Mouse (Mus musculus) MEL (cell line): ENCODE measurements at regions not wholly inside any gene's neighbourhood (a gene's known extent, or its start where the extent isn't known, plus 50 kb on each side); places are given as distances from the start of the nearest gene placed in this dataset.

ENCODE experiments used
- DNase-seq: peaks from one replicate; pipeline ENCODE4 v3.0.0; 2011; ENCODE audit warnings: low read depth, low spot score
- H3K27ac ChIP-seq: 2 replicates; pipeline ENCODE4 v1.5.1; 2012; ENCODE audit warnings: low read depth, mild to moderate bottlenecking, control low read depth, low read length, moderate library complexity; ENCODE audit not compliant: control insufficient read depth
- H3K27me3 ChIP-seq, 2 experiments: fragments of 150-350 bp in 1 of 2; sonication (generic) in 1 of 2; 2 replicates each; pipeline ENCODE4 v1.6.1; 2012; ENCODE audit warnings: low read length in 2 of 2, mild to moderate bottlenecking in 2 of 2, improper control_type of control experiment in 1 of 2, moderate library complexity in 1 of 2; ENCODE audit not compliant: insufficient read depth in 2 of 2, control insufficient read depth in 1 of 2
- H3K36me3 ChIP-seq, 2 experiments: 2 replicates each; pipeline ENCODE4 v1.6.1; 2012 to 2014; ENCODE audit warnings: low read length in 2 of 2, improper control_type of control experiment in 1 of 2, inconsistent platforms in 1 of 2, mild to moderate bottlenecking in 1 of 2; ENCODE audit not compliant: insufficient read depth in 2 of 2, control insufficient read depth in 1 of 2
- H3K4me1 ChIP-seq, 2 experiments: fragments of 150-350 bp in 1 of 2; sonication (generic) in 1 of 2; 2 replicates each; pipeline ENCODE4 v1.6.1; 2012; ENCODE audit warnings: low read length in 2 of 2, improper control_type of control experiment in 1 of 2, mild to moderate bottlenecking in 1 of 2; ENCODE audit not compliant: insufficient read depth in 2 of 2, control insufficient read depth in 1 of 2
- H3K4me3 ChIP-seq, 2 experiments: fragments of 150-350 bp in 1 of 2; sonication (generic) in 1 of 2; 2 replicates each; pipeline ENCODE4 v1.5.1; 2012; ENCODE audit warnings: low read depth in 2 of 2, low read length in 2 of 2, mild to moderate bottlenecking in 2 of 2, moderate library complexity in 2 of 2, control low read depth in 1 of 2, improper control_type of control experiment in 1 of 2; ENCODE audit not compliant: control insufficient read depth in 1 of 2, insufficient read depth in 1 of 2
- H3K79me2 ChIP-seq: 2 replicates; pipeline ENCODE4 v1.6.1; 2012; ENCODE audit warnings: mild to moderate bottlenecking, low read length, moderate library complexity; ENCODE audit not compliant: control insufficient read depth, poor library complexity, insufficient read depth
- H3K9ac ChIP-seq: 2 replicates; pipeline ENCODE4 v1.6.1; 2012; ENCODE audit warnings: low read depth, mild to moderate bottlenecking, control low read depth, low read length, moderate library complexity; ENCODE audit not compliant: control insufficient read depth, poor library complexity, severe bottlenecking
- H3K9me3 ChIP-seq: fragments of 150-350 bp; sonication (generic); replicated peaks from 2 replicates; pipeline ENCODE4 v1.6.1; 2012; ENCODE audit warnings: mild to moderate bottlenecking, low read length, improper control_type of control experiment, moderate library complexity; ENCODE audit not compliant: insufficient read depth
- BHLHE40 ChIP-seq: IDR thresholded peaks from 2 replicates; pipeline ENCODE4 v1.6.1; 2012; ENCODE audit warnings: low read depth, mild to moderate bottlenecking, inconsistent platforms, low read length, improper control_type of control experiment, borderline replicate concordance
- CHD1 ChIP-seq: IDR thresholded peaks from 2 replicates; pipeline ENCODE4 v1.6.1; 2012; ENCODE audit warnings: low read depth, mild to moderate bottlenecking, inconsistent platforms, low read length, improper control_type of control experiment
- CHD2 ChIP-seq: IDR thresholded peaks from 2 replicates; pipeline ENCODE4 v1.6.1; 2011; ENCODE audit warnings: low read length, improper control_type of control experiment
- CTCF ChIP-seq, 3 experiments: IDR thresholded peaks in 2 of 3; conservative IDR thresholded peaks in 1 of 3; 2 replicates each; pipeline ENCODE4 v1.5.1; 2011 to 2012; ENCODE audit warnings: low read length in 3 of 3, low read depth in 2 of 3, mild to moderate bottlenecking in 2 of 3, improper control_type of control experiment in 1 of 3, inconsistent platforms in 1 of 3, mixed read lengths in 1 of 3, moderate library complexity in 1 of 3; ENCODE audit not compliant: control insufficient read depth in 1 of 3, insufficient read depth in 1 of 3, poor library complexity in 1 of 3, severe bottlenecking in 1 of 3
- EP300 ChIP-seq, 2 experiments: IDR thresholded peaks; 2 replicates each; pipeline ENCODE4 v1.6.1; 2011; ENCODE audit warnings: improper control_type of control experiment in 2 of 2, low read length in 2 of 2, low read depth in 1 of 2, mild to moderate bottlenecking in 1 of 2
- GATA1 ChIP-seq: IDR thresholded peaks from 2 replicates; pipeline ENCODE4 v1.6.1; 2011; ENCODE audit warnings: low read depth, low read length, improper control_type of control experiment
- JUND ChIP-seq: IDR thresholded peaks from 2 replicates; pipeline ENCODE4 v1.6.1; 2011; ENCODE audit warnings: low read depth, mild to moderate bottlenecking, improper control_type of control experiment, low read length
- MAFK ChIP-seq: IDR thresholded peaks from 2 replicates; pipeline ENCODE4 v1.6.1; 2011; ENCODE audit warnings: low read depth, mild to moderate bottlenecking, low read length, improper control_type of control experiment, borderline replicate concordance
- MAZ ChIP-seq: IDR thresholded peaks from 2 replicates; pipeline ENCODE4 v1.6.1; 2012; ENCODE audit warnings: low read depth, mild to moderate bottlenecking, inconsistent platforms, low read length, improper control_type of control experiment
- MEF2A ChIP-seq: IDR thresholded peaks from 2 replicates; pipeline ENCODE4 v1.6.1; 2014; ENCODE audit warnings: low read depth, mild to moderate bottlenecking, inconsistent platforms, low read length, improper control_type of control experiment; ENCODE audit not compliant: poor library complexity, insufficient replicate concordance, severe bottlenecking; ENCODE audit errors: extremely low read depth
- MYC ChIP-seq: IDR thresholded peaks from 2 replicates; pipeline ENCODE4 v1.6.1; 2011; ENCODE audit warnings: low read depth, mild to moderate bottlenecking, low read length, improper control_type of control experiment, moderate library complexity
- NELFE ChIP-seq: IDR thresholded peaks from 2 replicates; pipeline ENCODE4 v1.6.1; 2011; ENCODE audit warnings: low read depth, low read length, improper control_type of control experiment
- NRF1 ChIP-seq: IDR thresholded peaks from 2 replicates; pipeline ENCODE4 v1.6.1; 2014; ENCODE audit warnings: low read depth, mild to moderate bottlenecking, inconsistent platforms, low read length, improper control_type of control experiment, moderate library complexity; ENCODE audit not compliant: poor library complexity, insufficient read depth, severe bottlenecking
- POLR2AphosphoS5 ChIP-seq: IDR thresholded peaks from 2 replicates; pipeline ENCODE4 v1.6.1; 2012; ENCODE audit warnings: low read depth, borderline replicate concordance, mild to moderate bottlenecking, inconsistent platforms, low read length, moderate library complexity, mixed read lengths
- RAD21 ChIP-seq: IDR thresholded peaks from 2 replicates; pipeline ENCODE4 v1.6.1; 2011; ENCODE audit warnings: mild to moderate bottlenecking, low read depth, low read length, improper control_type of control experiment
- RCOR1 ChIP-seq: IDR thresholded peaks from 2 replicates; pipeline ENCODE4 v1.6.1; 2012; ENCODE audit warnings: low read depth, mild to moderate bottlenecking, inconsistent platforms, low read length, improper control_type of control experiment
- TBP ChIP-seq: IDR thresholded peaks from 2 replicates; pipeline ENCODE4 v1.8.0; 2011; ENCODE audit warnings: low read depth, low read length, improper control_type of control experiment
- USF1 ChIP-seq: IDR thresholded peaks from 2 replicates; pipeline ENCODE4 v1.6.1; 2014; ENCODE audit warnings: low read depth, mild to moderate bottlenecking, inconsistent platforms, low read length, improper control_type of control experiment, moderate library complexity
- ZC3H11A ChIP-seq: IDR thresholded peaks from 2 replicates; pipeline ENCODE4 v1.6.1; 2012; ENCODE audit warnings: low read depth, mild to moderate bottlenecking, inconsistent platforms, low read length, improper control_type of control experiment
- ZMIZ1 ChIP-seq: IDR thresholded peaks from 2 replicates; pipeline ENCODE4 v1.6.1; 2012; ENCODE audit warnings: low read depth, mild to moderate bottlenecking, inconsistent platforms, low read length, improper control_type of control experiment, moderate library complexity
- ZNF384 ChIP-seq: IDR thresholded peaks from 2 replicates; pipeline ENCODE4 v1.6.1; 2012; ENCODE audit warnings: low read depth, mild to moderate bottlenecking, inconsistent platforms, low read length, improper control_type of control experiment

GRCm38 (mm10) chr17:75917020-75917419, 365.3 kb upstream of the Fam98a start:
- Histone ChIP-seq H3K36me3 (no peaks in the 10 kb centered on the region), H3K9ac (no peak overlapping the region), H3K27me3 (no peaks in the 10 kb centered on the region), H3K4me3 (no peak overlapping the region), H3K27ac (no peak overlapping the region), H3K9me3 (no peaks in the 10 kb centered on the region)
- TF ChIP-seq POLR2AphosphoS5 (no peak), TBP (no peak), GATA1 (no peak), JUND (no peak), RCOR1 (no peak), NRF1 (no peak), ZC3H11A (no peak), MEF2A (no peak), MAZ (no peak), NELFE (no peak), CTCF (IDR thresholded peaks at IDR 0.05 in 2 of 3, conservative IDR thresholded peaks at IDR 0.05 in 1 of 3; ENCODE audit: control insufficient read depth in 1 of 3, insufficient read depth in 1 of 3, low read depth in 2 of 3, low read length in 3 of 3, poor library complexity in 1 of 3, severe bottlenecking in 1 of 3) (no peak), CHD1 (no peak), MAFK (no peak), MYC (no peak), USF1 (no peak), BHLHE40 (no peak)
- TF ChIP-seq, all 39 proteins: peak for 0
- Histone ChIP-seq H3K79me2 (no peaks in the 10 kb centered on the region), H3K4me1 (no peaks in the 10 kb centered on the region)
- DNase-seq: no peak

DNA sequence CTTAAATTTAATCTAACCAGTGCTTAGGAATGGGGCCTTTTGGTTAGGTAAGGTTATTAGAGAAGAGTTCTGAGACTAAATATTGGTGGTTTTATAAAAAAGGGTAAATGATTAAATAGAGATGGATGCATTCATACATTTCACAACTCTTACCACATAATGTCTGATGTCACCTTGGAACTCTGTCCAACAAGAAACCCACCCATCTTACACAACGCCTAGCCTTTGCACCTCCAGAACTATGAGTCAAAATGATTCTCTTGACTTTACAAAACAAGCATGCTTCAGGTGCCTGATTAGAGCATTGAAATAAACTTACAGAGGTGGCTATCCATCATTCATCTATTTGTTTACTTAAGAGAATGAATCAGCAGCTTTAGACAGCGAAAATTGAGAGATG, 364.8 kb upstream of the Fam98a start:
- Histone ChIP-seq H3K27me3 (no peaks in the 10 kb centered on the region), H3K27ac (no peak overlapping the region), H3K4me1 (no peaks in the 10 kb centered on the region), H3K9me3 (no peaks in the 10 kb centered on the region), H3K36me3 (no peaks in the 10 kb centered on the region), H3K79me2 (no peaks in the 10 kb centered on the region), H3K4me3 (no peak overlapping the region), H3K9ac (no peak overlapping the region)
- no peak for TF ChIP-seq MYC
- DNase-seq: no peak

DNA sequence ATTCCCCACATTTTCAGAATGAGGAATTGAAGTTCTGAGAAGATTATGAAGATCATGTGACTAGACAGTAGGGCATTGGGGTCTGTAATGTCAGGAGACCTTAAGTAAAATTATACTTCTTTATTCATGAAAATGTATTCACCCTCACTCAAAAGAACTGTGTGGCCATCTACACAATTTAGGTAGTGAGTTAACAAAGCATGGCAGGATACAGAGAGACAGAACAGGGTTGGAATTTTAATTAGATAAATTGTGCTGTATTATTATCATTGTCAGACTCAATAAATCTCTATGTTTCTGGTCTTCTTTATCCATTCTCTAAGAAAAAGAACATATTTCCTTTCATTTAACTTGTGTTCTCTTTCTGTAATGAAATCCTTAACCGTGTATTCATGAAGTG, 363.5 kb upstream of the Fam98a start:
- no peak overlapping the region for H3K9ac ChIP-seq
- DNase-seq: no peak
- H3K36me3 ChIP-seq: no peaks in the 10 kb centered on the region
- H3K27me3 ChIP-seq: no peaks in the 10 kb centered on the region
- no peak overlapping the region for H3K4me3 ChIP-seq
- H3K9me3 ChIP-seq: no peaks in the 10 kb centered on the region
- TF ChIP-seq ZNF384 (no peak), RAD21 (no peak), EP300 (IDR thresholded peaks at IDR 0.05; ENCODE audit: low read depth in 1 of 2, low read length in 2 of 2) (no peak), CHD2 (no peak), ZMIZ1 (no peak), JUND (no peak), BHLHE40 (no peak), MYC (no peak)
- no peak overlapping the region for H3K27ac ChIP-seq
- no peaks in the 10 kb centered on the region for H3K79me2 ChIP-seq
- no peaks in the 10 kb centered on the region for H3K4me1 ChIP-seq
